Mouse (Mus musculus): Measurements from ENCODE around the gene Anp32a.

- TF ChIP-seq GATA1 (IDR thresholded peaks at IDR 0.05; ENCODE audit: borderline replicate concordance, low read length), result no peak
- no peak for TF ChIP-seq FLI1 (IDR thresholded peaks at IDR 0.05; ENCODE audit: low read length)
Measured at GRCm38 (mm10) chr9:62348467-62348985, 7.4 kb downstream of the Anp32a start.

Measured in megakaryocyte, embryonic 14.5 days (primary cell).